Mouse (Mus musculus): ENCODE measurements at regions not wholly inside any gene's neighbourhood (a gene's known extent, or its start where the extent isn't known, plus 50 kb on each side); places are given as distances from the start of the nearest gene placed in this dataset.
"Not testable (repeated sequence)": the region's sequence is repeated elsewhere in the genome, so short reads cannot be mapped to it uniquely, and the experiment has no call there.

DNA sequence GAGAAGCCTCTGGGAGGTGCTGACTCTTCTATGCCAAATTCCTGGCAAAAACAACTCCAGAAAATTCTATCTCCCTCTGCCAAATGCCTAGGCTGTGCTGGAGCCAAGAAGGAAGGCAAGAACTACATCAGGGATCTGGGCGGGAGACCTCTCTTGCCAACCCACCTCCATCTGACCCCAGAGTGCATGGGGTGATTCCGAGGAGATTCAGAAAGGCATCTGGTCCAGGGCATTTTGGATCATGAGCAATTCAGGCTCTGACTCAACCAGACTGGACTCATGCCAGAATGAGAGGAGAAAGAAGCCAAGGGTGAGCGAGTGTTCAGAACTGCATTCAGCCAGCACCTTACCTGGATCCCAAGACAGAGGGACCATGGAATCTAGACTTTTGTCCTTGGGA is 137.0 kb upstream of the Ube2e1 start:
- Histone ChIP-seq H3K4me3 (ENCODE audit: low read depth, low read length) (no peak overlapping the region), H3K9ac (ENCODE audit: low read depth, low read length) (no peak overlapping the region), H3K4me2 (replicated peaks; ENCODE audit: low read depth, low read length) (no peak overlapping the region), H3K27ac (ENCODE audit: low read depth, low read length) (no peak overlapping the region), H3K9me3 (ENCODE audit: control insufficient read depth, low read length) (no peaks in the 10 kb centered on the region), H3K27me3 (ENCODE audit: control insufficient read depth, insufficient read depth, low read length) (no peaks in the 10 kb centered on the region), H3K4me1 (replicated peaks; ENCODE audit: control insufficient read depth, insufficient read depth, low read length) (no peaks in the 10 kb centered on the region), H3K36me3 (ENCODE audit: control insufficient read depth, insufficient read depth, low read length) (no peaks in the 10 kb centered on the region)
- ATAC-seq (ENCODE audit: low FRiP score) (no peak), DNase-seq (ENCODE audit: low spot score) (no peak)
- 92% methylated on average over 3 of the region's 3 CpGs for WGBS

- not testable (repeated sequence) for DNase-seq (ENCODE audit: low spot score); H3K36me3 ChIP-seq (ENCODE audit: control insufficient read depth, insufficient read depth, low read length); H3K27ac ChIP-seq (ENCODE audit: low read depth, low read length); H3K9ac ChIP-seq (ENCODE audit: low read depth, low read length); H3K4me1 ChIP-seq (replicated peaks; ENCODE audit: control insufficient read depth, insufficient read depth, low read length); H3K27me3 ChIP-seq (ENCODE audit: control insufficient read depth, insufficient read depth, low read length); H3K4me3 ChIP-seq (ENCODE audit: low read depth, low read length); H3K4me2 ChIP-seq (replicated peaks; ENCODE audit: low read depth, low read length); ATAC-seq (ENCODE audit: low FRiP score); H3K9me3 ChIP-seq (ENCODE audit: control insufficient read depth, low read length)
- WGBS = 77% methylated on average over 4 of the region's 4 CpGs
Measured at GRCm38 (mm10) chr14:18466864-18467263, 135.2 kb upstream of the Ube2e1 start.

DNA sequence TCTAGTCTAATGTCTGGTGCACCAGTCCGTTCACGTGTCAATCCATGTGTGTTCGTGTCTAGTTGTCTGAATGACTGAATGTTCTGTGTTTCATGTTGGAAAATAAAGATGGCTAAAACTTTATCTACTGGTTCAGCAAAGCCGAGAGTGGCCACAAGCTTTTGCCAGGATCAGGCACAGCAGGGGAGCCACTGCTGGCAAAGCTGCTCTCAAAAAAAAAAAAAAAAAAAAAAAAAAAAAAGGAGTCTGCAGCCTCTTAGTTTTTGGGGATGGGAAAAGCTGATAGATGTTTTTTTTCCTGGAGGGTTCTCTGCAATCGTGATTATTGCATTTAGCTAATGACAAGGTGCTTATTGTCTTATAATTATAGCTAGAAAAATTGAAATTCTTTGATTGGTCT is 132.5 kb upstream of the Ube2e1 start:
- ATAC-seq (ENCODE audit: low FRiP score); DNase-seq (ENCODE audit: low spot score): not testable (repeated sequence)

DNA sequence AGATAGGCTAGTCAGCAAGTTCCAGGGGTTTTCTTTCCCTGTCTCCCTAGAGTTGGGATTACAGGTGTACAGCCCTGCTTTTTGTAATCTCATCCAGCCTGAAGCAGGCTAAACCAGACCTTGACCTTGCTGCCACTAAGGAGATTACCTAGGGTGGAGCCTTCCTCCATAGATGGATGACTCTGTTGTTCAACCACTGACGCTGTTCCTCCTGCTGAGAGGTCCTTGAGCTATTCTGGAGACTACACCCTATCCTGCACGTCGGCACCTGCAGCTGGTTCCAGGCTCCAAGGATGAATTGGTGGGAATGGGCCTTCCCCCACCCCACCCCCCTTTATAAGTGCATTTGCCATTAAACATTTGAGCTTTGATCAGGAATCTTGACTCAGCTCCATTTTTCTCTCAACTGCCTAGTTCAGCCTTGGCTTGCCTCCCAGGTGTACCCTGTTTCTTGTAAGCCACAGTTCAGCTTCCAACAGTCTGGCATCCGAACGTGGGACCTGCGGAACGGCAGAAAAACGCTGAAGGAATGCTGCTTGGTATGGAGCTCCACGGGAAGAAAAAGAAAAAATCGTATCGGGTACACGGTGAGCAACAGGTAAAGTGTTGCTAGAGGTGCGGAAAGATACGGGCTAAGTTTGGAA is 131.7 kb upstream of the Ube2e1 start:
- Histone ChIP-seq H3K4me2 (replicated peaks; ENCODE audit: low read depth, low read length) (no peak overlapping the region), H3K4me3 (ENCODE audit: low read depth, low read length) (no peak overlapping the region)
- no peak for ATAC-seq (ENCODE audit: low FRiP score)

More for the DNA sequence above, 132.5 kb upstream of the Ube2e1 start:
- H3K36me3 ChIP-seq (ENCODE audit: control insufficient read depth, insufficient read depth, low read length); H3K27me3 ChIP-seq (ENCODE audit: control insufficient read depth, insufficient read depth, low read length); H3K4me1 ChIP-seq (replicated peaks; ENCODE audit: control insufficient read depth, insufficient read depth, low read length); H3K4me3 ChIP-seq (ENCODE audit: low read depth, low read length); H3K4me2 ChIP-seq (replicated peaks; ENCODE audit: low read depth, low read length); H3K9ac ChIP-seq (ENCODE audit: low read depth, low read length); H3K9me3 ChIP-seq (ENCODE audit: control insufficient read depth, low read length); H3K27ac ChIP-seq (ENCODE audit: low read depth, low read length): not testable (repeated sequence)
- WGBS = 23% methylated on average over 5 of the region's 5 CpGs

DNA sequence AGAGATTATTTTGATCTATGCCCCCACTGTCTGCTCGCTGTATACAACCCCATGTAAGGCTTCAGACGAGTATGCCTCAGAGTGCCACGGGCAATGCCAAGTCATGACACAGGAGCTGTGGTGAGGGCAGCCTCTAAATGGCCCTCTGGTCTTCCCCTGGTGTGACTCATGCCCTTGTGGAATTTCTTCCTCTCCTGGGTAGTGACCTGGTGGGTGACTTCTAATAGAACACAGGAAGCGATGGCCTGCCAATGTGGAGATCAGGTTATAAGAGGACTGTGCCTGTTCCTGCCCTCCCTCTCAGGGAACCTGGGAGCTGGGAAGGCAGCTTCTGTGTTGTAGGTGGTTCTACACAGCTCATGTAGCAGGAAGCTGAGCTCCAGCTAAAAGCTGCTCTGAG is 130.7 kb upstream of the Ube2e1 start:
- no peak overlapping the region for H3K9ac ChIP-seq (ENCODE audit: low read depth, low read length)
- ATAC-seq (ENCODE audit: low FRiP score) (no peak), DNase-seq (ENCODE audit: low spot score) (no peak)
- no peaks in the 10 kb centered on the region for H3K27me3 ChIP-seq (ENCODE audit: control insufficient read depth, insufficient read depth, low read length)
- H3K4me2 ChIP-seq (replicated peaks; ENCODE audit: low read depth, low read length) = no peak overlapping the region
- H3K36me3 ChIP-seq (ENCODE audit: control insufficient read depth, insufficient read depth, low read length) = no peaks in the 10 kb centered on the region
- 91% methylated on average over 4 of the region's 4 CpGs for WGBS
- no peaks in the 10 kb centered on the region for H3K9me3 ChIP-seq (ENCODE audit: control insufficient read depth, low read length)
- no peak overlapping the region for H3K4me3 ChIP-seq (ENCODE audit: low read depth, low read length)
- H3K4me1 ChIP-seq (replicated peaks; ENCODE audit: control insufficient read depth, insufficient read depth, low read length) = no peaks in the 10 kb centered on the region
- no peak overlapping the region for H3K27ac ChIP-seq (ENCODE audit: low read depth, low read length)

More for the DNA sequence above, 131.7 kb upstream of the Ube2e1 start:
- DNase-seq (ENCODE audit: low spot score) = no peak
- WGBS = 34% methylated on average over 14 of the region's 14 CpGs
- Histone ChIP-seq H3K4me1 (replicated peaks; ENCODE audit: control insufficient read depth, insufficient read depth, low read length) (no peaks in the 10 kb centered on the region), H3K9me3 (ENCODE audit: control insufficient read depth, low read length) (no peaks in the 10 kb centered on the region), H3K27me3 (ENCODE audit: control insufficient read depth, insufficient read depth, low read length) (no peaks in the 10 kb centered on the region), H3K9ac (ENCODE audit: low read depth, low read length) (no peak overlapping the region), H3K27ac (ENCODE audit: low read depth, low read length) (no peak overlapping the region), H3K36me3 (ENCODE audit: control insufficient read depth, insufficient read depth, low read length) (no peaks in the 10 kb centered on the region)

- H3K4me1 ChIP-seq (replicated peaks; ENCODE audit: control insufficient read depth, insufficient read depth, low read length) = no peaks in the 10 kb centered on the region
- ATAC-seq (ENCODE audit: low FRiP score) (no peak), DNase-seq (ENCODE audit: low spot score) (no peak)
- H3K9me3 ChIP-seq (ENCODE audit: control insufficient read depth, low read length) = no peaks in the 10 kb centered on the region
- H3K27ac ChIP-seq (ENCODE audit: low read depth, low read length) = no peak overlapping the region
- no peaks in the 10 kb centered on the region for H3K27me3 ChIP-seq (ENCODE audit: control insufficient read depth, insufficient read depth, low read length)
- no peak overlapping the region for H3K4me3 ChIP-seq (ENCODE audit: low read depth, low read length)
- H3K36me3 ChIP-seq (ENCODE audit: control insufficient read depth, insufficient read depth, low read length) = no peaks in the 10 kb centered on the region
- 78% methylated on average over 1 of the region's 1 CpGs for WGBS
- H3K4me2 ChIP-seq (replicated peaks; ENCODE audit: low read depth, low read length) = no peak overlapping the region
- no peak overlapping the region for H3K9ac ChIP-seq (ENCODE audit: low read depth, low read length)
Measured at GRCm38 (mm10) chr14:18448666-18449065, 117.0 kb upstream of the Ube2e1 start.

DNA sequence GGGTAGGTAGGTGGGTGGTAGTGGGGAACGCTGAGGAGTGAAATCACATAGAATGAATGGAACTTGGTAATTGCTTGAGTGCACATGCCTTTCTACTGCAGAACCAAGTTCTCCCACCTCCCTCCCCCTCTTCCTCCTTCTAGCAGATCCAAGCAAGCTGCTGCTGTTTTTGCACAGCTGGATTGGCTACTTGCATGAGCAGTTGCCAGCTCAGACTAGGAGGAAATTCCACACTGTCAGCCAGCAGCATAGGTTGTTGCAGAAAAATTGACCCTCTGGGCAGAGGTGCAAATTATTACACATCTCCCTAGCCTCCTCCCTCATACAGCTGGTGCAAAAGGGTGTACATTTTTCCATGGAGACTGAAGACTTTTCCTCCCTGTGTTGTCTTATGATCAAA is 112.8 kb upstream of the Ube2e1 start:
- ATAC-seq (ENCODE audit: low FRiP score) = no peak
- 86% methylated on average over 1 of the region's 1 CpGs for WGBS
- no peak for DNase-seq (ENCODE audit: low spot score)

GRCm38 (mm10) chr14:18428968-18429367 is 97.3 kb upstream of the Ube2e1 start:
- H3K4me3 ChIP-seq (ENCODE audit: low read depth, low read length); DNase-seq (ENCODE audit: low spot score); H3K4me2 ChIP-seq (replicated peaks; ENCODE audit: low read depth, low read length); ATAC-seq (ENCODE audit: low FRiP score); H3K4me1 ChIP-seq (replicated peaks; ENCODE audit: control insufficient read depth, insufficient read depth, low read length); H3K27me3 ChIP-seq (ENCODE audit: control insufficient read depth, insufficient read depth, low read length); H3K9me3 ChIP-seq (ENCODE audit: control insufficient read depth, low read length); H3K27ac ChIP-seq (ENCODE audit: low read depth, low read length); H3K9ac ChIP-seq (ENCODE audit: low read depth, low read length); H3K36me3 ChIP-seq (ENCODE audit: control insufficient read depth, insufficient read depth, low read length): not testable (repeated sequence)
- 33% methylated on average over 4 of the region's 4 CpGs for WGBS

More for the DNA sequence above, 112.8 kb upstream of the Ube2e1 start:
- Histone ChIP-seq H3K4me2 (replicated peaks; ENCODE audit: low read depth, low read length) (no peak overlapping the region), H3K27ac (ENCODE audit: low read depth, low read length) (no peak overlapping the region), H3K27me3 (ENCODE audit: control insufficient read depth, insufficient read depth, low read length) (no peaks in the 10 kb centered on the region), H3K36me3 (ENCODE audit: control insufficient read depth, insufficient read depth, low read length) (no peaks in the 10 kb centered on the region), H3K4me3 (ENCODE audit: low read depth, low read length) (no peak overlapping the region), H3K9me3 (ENCODE audit: control insufficient read depth, low read length) (no peaks in the 10 kb centered on the region), H3K4me1 (replicated peaks; ENCODE audit: control insufficient read depth, insufficient read depth, low read length) (no peaks in the 10 kb centered on the region), H3K9ac (ENCODE audit: low read depth, low read length) (no peak overlapping the region)

- H3K27ac ChIP-seq (ENCODE audit: low read depth, low read length) = no peak overlapping the region
- no peak overlapping the region for H3K9ac ChIP-seq (ENCODE audit: low read depth, low read length)
- H3K4me2 ChIP-seq (replicated peaks; ENCODE audit: low read depth, low read length) = no peak overlapping the region
- H3K4me3 ChIP-seq (ENCODE audit: low read depth, low read length) = no peak overlapping the region
- H3K27me3 ChIP-seq (ENCODE audit: control insufficient read depth, insufficient read depth, low read length) = no peaks in the 10 kb centered on the region
- H3K9me3 ChIP-seq (ENCODE audit: control insufficient read depth, low read length) = no peaks in the 10 kb centered on the region
- no peaks in the 10 kb centered on the region for H3K4me1 ChIP-seq (replicated peaks; ENCODE audit: control insufficient read depth, insufficient read depth, low read length)
- ATAC-seq (ENCODE audit: low FRiP score) (no peak), DNase-seq (ENCODE audit: low spot score) (no peak)
- H3K36me3 ChIP-seq (ENCODE audit: control insufficient read depth, insufficient read depth, low read length) = no peaks in the 10 kb centered on the region
Measured at GRCm38 (mm10) chr14:18425887-18426286, 94.2 kb upstream of the Ube2e1 start.

All from hindbrain, embryonic 11.5 days (tissue).